Mouse (Mus musculus) limb, embryonic 15.5 days (tissue): ENCODE measurements around the gene Kif18b. TPM values are rescaled to one million over a fixed set of nuclear protein-coding genes. Genes with fewer than 3 reads are reported as not detected.

ENCODE experiments used
- ATAC-seq: fragments of 200-750 bp; cut with Nextera tagmentation; 2 replicates; pipeline ENCODE4 v1.8.0; 2017; ENCODE audit warnings: low read depth, moderate TSS enrichment; ENCODE audit not compliant: insufficient number of reproducible peaks, low FRiP score, low TSS enrichment
- H3K27ac ChIP-seq: fragments of 300-500 bp; sonication (generic); 2 replicates; pipeline ENCODE4 v1.5.1; 2015; ENCODE audit warnings: moderate library complexity, mild to moderate bottlenecking, inconsistent platforms
- H3K27me3 ChIP-seq: fragments of 300-500 bp; sonication (generic); 2 replicates; pipeline ENCODE4 v1.6.1; 2015; ENCODE audit warnings: inconsistent platforms
- H3K36me3 ChIP-seq: fragments of 300-500 bp; sonication (generic); 2 replicates; pipeline ENCODE4 v1.6.1; 2015; ENCODE audit warnings: inconsistent platforms
- H3K4me1 ChIP-seq: fragments of 300-500 bp; sonication (generic); 2 replicates; pipeline ENCODE4 v1.6.1; 2015; ENCODE audit warnings: inconsistent platforms
- H3K4me2 ChIP-seq: fragments of 300-500 bp; sonication (generic); 2 replicates; pipeline ENCODE4 v1.6.1; 2015; ENCODE audit warnings: mild to moderate bottlenecking, inconsistent platforms
- H3K4me3 ChIP-seq: fragments of 300-500 bp; sonication (generic); 2 replicates; pipeline ENCODE4 v1.5.1; 2015; ENCODE audit warnings: mild to moderate bottlenecking, inconsistent platforms
- H3K9ac ChIP-seq: fragments of 300-500 bp; sonication (generic); 2 replicates; pipeline ENCODE4 v1.6.1; 2015; ENCODE audit warnings: inconsistent platforms
- H3K9me3 ChIP-seq: fragments of 300-500 bp; sonication (generic); 2 replicates; pipeline ENCODE4 v1.6.1; 2016; ENCODE audit warnings: inconsistent platforms
- WGBS: fragments of 180-500 bp; shearing (Covaris S2); methylation state at CpG from one replicate; pipeline ENCODE4 v1.1.7; 2015; 5-methylcytosine and 5-hydroxymethylcytosine counted together
- polyA plus RNA-seq: library from polyadenylated mRNA; unstranded; fragments of >200 nt; fragmentation: Nextera tagmentation; extraction: Ambion mirVana; gene quantifications from 2 replicates; pipeline ENCODE4 v1.2.1, GENCODE M21; 2015

The Kif18b gene
- polyA plus RNA-seq, 1 experiment from 2014 or later = 8.0 TPM

GRCm38 (mm10) chr11:102859933-102860332 is 65.0 kb downstream of the Kif18b start:
- Histone ChIP-seq H3K9ac (no peak overlapping the region), H3K4me1 (no peaks in the 10 kb centered on the region), H3K27me3 (no peaks in the 10 kb centered on the region), H3K36me3 (peaks cover 86% of the 10 kb centered on the region), H3K27ac (no peak overlapping the region), H3K4me2 (no peak overlapping the region), H3K4me3 (no peak overlapping the region), H3K9me3 (no peaks in the 10 kb centered on the region)
- ATAC-seq = no peak
- WGBS = 86% methylated on average over 8 of the region's 8 CpGs

DNA sequence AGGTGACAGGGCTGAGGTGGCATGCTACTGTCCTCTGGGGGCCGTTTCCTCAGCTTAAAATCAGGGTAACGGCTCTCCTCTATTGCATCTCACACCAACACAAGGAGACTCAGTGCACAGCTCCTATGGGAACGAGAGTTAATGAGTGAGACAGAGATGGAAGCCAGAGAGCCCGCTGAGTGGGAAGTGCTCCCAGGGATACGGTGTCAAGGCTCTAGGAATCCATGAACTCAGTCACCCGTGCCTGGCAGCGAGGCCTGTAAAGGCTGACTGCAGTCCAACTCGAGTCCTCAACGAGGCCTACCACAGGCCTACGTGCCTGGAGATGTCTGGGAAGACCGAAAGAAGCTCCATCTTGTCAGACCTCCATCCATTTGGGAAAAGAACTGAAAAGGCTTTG is 66.0 kb downstream of the Kif18b start:
- H3K4me2 ChIP-seq = no peak overlapping the region
- H3K4me1 ChIP-seq = no peaks in the 10 kb centered on the region
- H3K27me3 ChIP-seq = no peaks in the 10 kb centered on the region
- H3K9me3 ChIP-seq = no peaks in the 10 kb centered on the region
- peaks cover 89% of the 10 kb centered on the region for H3K36me3 ChIP-seq
- ATAC-seq = no peak
- no peak overlapping the region for H3K27ac ChIP-seq
- 86% methylated on average over 11 of the region's 11 CpGs for WGBS
- no peak overlapping the region for H3K9ac ChIP-seq
- no peak overlapping the region for H3K4me3 ChIP-seq

- Histone ChIP-seq H3K9me3 (no peaks in the 10 kb centered on the region), H3K36me3 (peaks cover 89% of the 10 kb centered on the region), H3K4me2 (no peak overlapping the region), H3K27ac (no peak overlapping the region), H3K4me3 (no peak overlapping the region), H3K4me1 (no peaks in the 10 kb centered on the region), H3K27me3 (no peaks in the 10 kb centered on the region), H3K9ac (no peak overlapping the region)
- WGBS = 31% methylated on average over 6 of the region's 6 CpGs
- ATAC-seq = no peak
These were observed 69.0 kb downstream of the Kif18b start for GRCm38 (mm10) chr11:102855941-102856340.

Other genes starting within 250 kb of the Kif18b start
- gene Ccdc43, start 227.3 kb downstream of the Kif18b start, polyA plus RNA-seq = 40.7 and 46.7 TPM in 2 replicates
- gene Adam11, start 163.7 kb downstream of the Kif18b start, polyA plus RNA-seq = 5.1 and 6.0 TPM in 2 replicates
- gene Gjc1, start 105.4 kb downstream of the Kif18b start, polyA plus RNA-seq = 46.3 and 57.6 TPM in 2 replicates
- gene Higd1b, start 89.3 kb downstream of the Kif18b start, polyA plus RNA-seq = 0.84 and 1.6 TPM in 2 replicates
- 141 and 146 TPM in 2 replicates for gene Eftud2, start 44.1 kb downstream of the Kif18b start, polyA plus RNA-seq
- 0.48 and 0.81 TPM in 2 replicates for gene Ccdc103, start 43.9 kb downstream of the Kif18b start, polyA plus RNA-seq
- gene Fam187a, start 40.0 kb downstream of the Kif18b start, polyA plus RNA-seq = not detected in 2 replicates
- 0.28 and 0.65 TPM in 2 replicates for gene Gfap, start 24.2 kb downstream of the Kif18b start, polyA plus RNA-seq
- gene C1ql1, start 21.6 kb upstream of the Kif18b start, polyA plus RNA-seq = 0.81 and 1.2 TPM in 2 replicates
- 47.6 and 54.0 TPM in 2 replicates for gene Nmt1, start 103.1 kb upstream of the Kif18b start, polyA plus RNA-seq
- 129 and 136 TPM in 2 replicates for gene Dcakd, start 103.2 kb upstream of the Kif18b start, polyA plus RNA-seq
- gene Plcd3, start 176.5 kb upstream of the Kif18b start, polyA plus RNA-seq = 6.5 and 7.6 TPM in 2 replicates
- gene Acbd4, start 176.6 kb upstream of the Kif18b start, polyA plus RNA-seq = 27.8 and 34.6 TPM in 2 replicates
- 5.0 and 5.8 TPM in 2 replicates for gene Hexim1, start 191.1 kb upstream of the Kif18b start, polyA plus RNA-seq
- gene Hexim2, start 207.3 kb upstream of the Kif18b start, polyA plus RNA-seq = 11.7 and 12.2 TPM in 2 replicates
- gene Fmnl1, start 246.0 kb upstream of the Kif18b start, polyA plus RNA-seq = 2.4 and 3.0 TPM in 2 replicates